Mouse (Mus musculus) myocyte (in vitro differentiated cells): ENCODE results near the gene Jakmip3.

Experiments
- CEBPB ChIP-seq: IDR thresholded peaks from 2 replicates; pipeline ENCODE4 v1.6.1; 2011; ENCODE audit warnings: mild to moderate bottlenecking, moderate library complexity; ENCODE audit not compliant: poor library complexity, insufficient read depth, severe bottlenecking
- E2F4 ChIP-seq: IDR thresholded peaks from one replicate; pipeline ENCODE4 v1.6.1; 2011; ENCODE audit warnings: mild to moderate bottlenecking, control low read depth, moderate library complexity; ENCODE audit not compliant: insufficient read depth
- POLR2A ChIP-seq: IDR thresholded peaks from one replicate; pipeline ENCODE4 v1.6.1; 2011; ENCODE audit warnings: low read depth, mild to moderate bottlenecking, control low read depth, moderate library complexity; ENCODE audit not compliant: insufficient read length
- POLR2AphosphoS2 ChIP-seq: IDR thresholded peaks from one replicate; pipeline ENCODE4 v1.6.1; 2011; ENCODE audit warnings: low read depth, control low read depth; ENCODE audit not compliant: insufficient read length
- USF1 ChIP-seq: IDR thresholded peaks from one replicate; pipeline ENCODE4 v1.6.1; 2011; ENCODE audit warnings: low read depth, mild to moderate bottlenecking, control low read depth, moderate library complexity

GRCm38 (mm10) chr7:139094761-139095160 lies 154.2 kb downstream of the Jakmip3 start:
- TF ChIP-seq CEBPB = no peak
- no peak for TF ChIP-seq POLR2AphosphoS2
- TF ChIP-seq E2F4 = no peak
- no peak for TF ChIP-seq POLR2A
- no peak for TF ChIP-seq USF1
